Mouse (Mus musculus) ES-Bruce4 (cell line): Measurements from ENCODE around the gene Zfp952. TPM values are rescaled to one million over a fixed set of nuclear protein-coding genes. Genes with fewer than 3 reads are reported as not detected.

Experiments used
- H3K27ac ChIP-seq: 2 replicates; pipeline ENCODE4 v1.5.1; 2012; ENCODE audit warnings: low read length, inconsistent platforms; ENCODE audit not compliant: insufficient read depth
- H3K27me3 ChIP-seq: 2 replicates; pipeline ENCODE4 v1.6.1; 2012; ENCODE audit warnings: mild to moderate bottlenecking, low read length, inconsistent platforms; ENCODE audit not compliant: control insufficient read depth, poor library complexity, insufficient read depth, severe bottlenecking
- H3K36me3 ChIP-seq: 2 replicates; pipeline ENCODE4 v1.6.1; 2012; ENCODE audit warnings: inconsistent platforms, mild to moderate bottlenecking, low read length, moderate library complexity; ENCODE audit not compliant: control insufficient read depth, poor library complexity, insufficient read depth, severe bottlenecking
- H3K4me1 ChIP-seq: one replicate; pipeline ENCODE4 v1.8.1; 2011; ENCODE audit warnings: low read length; ENCODE audit not compliant: control insufficient read depth, insufficient read depth
- H3K4me3 ChIP-seq: 2 replicates; pipeline ENCODE4 v1.5.1; 2011; ENCODE audit warnings: low read depth, mild to moderate bottlenecking, low read length
- H3K9ac ChIP-seq: 2 replicates; pipeline ENCODE4 v1.6.1; 2012; ENCODE audit warnings: low read depth, mild to moderate bottlenecking, inconsistent platforms; ENCODE audit not compliant: poor library complexity, severe bottlenecking
- H3K9me3 ChIP-seq: replicated peaks from 2 replicates; pipeline ENCODE4 v1.6.1; 2012; ENCODE audit warnings: mild to moderate bottlenecking, low read length, inconsistent platforms; ENCODE audit not compliant: control insufficient read depth, poor library complexity, insufficient read depth, severe bottlenecking
- CTCF ChIP-seq: IDR thresholded peaks from one replicate; pipeline ENCODE4 v1.8.1; 2011; ENCODE audit warnings: low read depth, low read length
- EP300 ChIP-seq: IDR thresholded peaks from 2 replicates; pipeline ENCODE4 v1.6.1; 2011; ENCODE audit warnings: low read depth, low read length; ENCODE audit not compliant: insufficient read depth
- POLR2A ChIP-seq: IDR thresholded peaks from one replicate; pipeline ENCODE4 v1.8.1; 2011; ENCODE audit warnings: low read length; ENCODE audit not compliant: insufficient read depth
- polyA plus RNA-seq: library from polyadenylated mRNA; stranded (reverse); fragments of >200 nt; gene quantifications from 2 replicates; pipeline ENCODE4 v1.2.4, GENCODE M21; 2011; ENCODE audit warnings: low read depth; ENCODE audit not compliant: missing spikeins, insufficient read depth, insufficient read length

The Zfp952 gene
- polyA plus RNA-seq, 1 experiment, result 13.5 TPM

- Histone ChIP-seq H3K36me3 (no peaks in the 10 kb centered on the region), H3K4me1 (no peaks in the 10 kb centered on the region), H3K27ac (no peak overlapping the region), H3K9ac (no peak overlapping the region), H3K9me3 (no peaks in the 10 kb centered on the region), H3K27me3 (no peaks in the 10 kb centered on the region), H3K4me3 (no peak overlapping the region)
- no peak for TF ChIP-seq EP300
- no peak for TF ChIP-seq CTCF
- TF ChIP-seq POLR2A, result no peak
Measured at GRCm38 (mm10) chr17:32951006-32951405, 41.9 kb upstream of the Zfp952 start.

DNA sequence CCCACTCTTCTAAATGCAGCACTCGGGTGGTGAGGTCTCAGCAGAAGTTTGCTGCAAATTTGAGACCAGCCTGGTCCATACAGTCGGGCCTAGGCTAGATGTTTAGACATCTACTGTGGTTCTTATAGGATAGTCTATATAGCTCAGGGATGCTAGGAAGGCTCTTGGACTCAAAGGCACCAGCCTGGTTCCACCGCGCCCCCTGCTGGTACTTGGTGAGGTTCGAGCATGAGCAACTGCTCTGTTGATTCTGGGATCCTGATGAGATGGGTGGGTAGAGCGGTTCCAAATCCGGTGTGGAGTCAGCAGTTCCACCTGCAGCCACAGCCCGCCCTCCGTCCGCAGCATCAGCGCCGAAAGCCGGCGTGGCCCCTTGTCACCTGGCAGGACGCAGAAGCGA is 41.5 kb upstream of the Zfp952 start:
- Histone ChIP-seq H3K36me3 (no peaks in the 10 kb centered on the region), H3K4me3 (peak overlapping the region; percentile 21), H3K9me3 (no peaks in the 10 kb centered on the region), H3K9ac (no peak overlapping the region), H3K27ac (no peak overlapping the region), H3K4me1 (no peaks in the 10 kb centered on the region), H3K27me3 (no peaks in the 10 kb centered on the region)
- TF ChIP-seq EP300 (no peak), CTCF (peak; percentile 96)

DNA sequence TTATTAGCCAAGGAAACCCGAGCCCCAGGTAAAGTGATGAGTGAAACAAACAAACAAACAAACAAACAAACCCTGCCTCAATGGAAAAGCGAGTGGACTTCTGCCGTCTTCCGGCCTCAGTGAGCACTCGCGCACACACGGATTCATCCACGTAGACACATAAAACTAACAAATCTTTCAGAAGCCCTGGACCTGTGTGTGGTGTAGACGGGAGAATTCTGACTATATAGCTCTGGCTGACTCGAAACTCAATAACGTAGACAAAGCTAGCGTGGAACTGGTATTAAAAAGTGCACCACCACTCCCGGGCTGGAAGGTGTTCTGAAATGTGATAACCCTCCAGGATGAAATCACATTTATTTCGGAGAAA is 27.7 kb upstream of the Zfp952 start:
- TF ChIP-seq POLR2A, result no peak
- no peak for TF ChIP-seq CTCF
- TF ChIP-seq EP300, result no peak
- H3K4me3 ChIP-seq, result peak overlapping the region; percentile 92
- H3K9ac ChIP-seq, result peak overlapping the region; percentile 9
- H3K4me1 ChIP-seq, result no peaks in the 10 kb centered on the region
- no peaks in the 10 kb centered on the region for H3K27me3 ChIP-seq
- peak overlapping the region; percentile 22 for H3K27ac ChIP-seq
- no peaks in the 10 kb centered on the region for H3K36me3 ChIP-seq
- no peaks in the 10 kb centered on the region; the same call in 1 of the 2 replicates for H3K9me3 ChIP-seq

DNA sequence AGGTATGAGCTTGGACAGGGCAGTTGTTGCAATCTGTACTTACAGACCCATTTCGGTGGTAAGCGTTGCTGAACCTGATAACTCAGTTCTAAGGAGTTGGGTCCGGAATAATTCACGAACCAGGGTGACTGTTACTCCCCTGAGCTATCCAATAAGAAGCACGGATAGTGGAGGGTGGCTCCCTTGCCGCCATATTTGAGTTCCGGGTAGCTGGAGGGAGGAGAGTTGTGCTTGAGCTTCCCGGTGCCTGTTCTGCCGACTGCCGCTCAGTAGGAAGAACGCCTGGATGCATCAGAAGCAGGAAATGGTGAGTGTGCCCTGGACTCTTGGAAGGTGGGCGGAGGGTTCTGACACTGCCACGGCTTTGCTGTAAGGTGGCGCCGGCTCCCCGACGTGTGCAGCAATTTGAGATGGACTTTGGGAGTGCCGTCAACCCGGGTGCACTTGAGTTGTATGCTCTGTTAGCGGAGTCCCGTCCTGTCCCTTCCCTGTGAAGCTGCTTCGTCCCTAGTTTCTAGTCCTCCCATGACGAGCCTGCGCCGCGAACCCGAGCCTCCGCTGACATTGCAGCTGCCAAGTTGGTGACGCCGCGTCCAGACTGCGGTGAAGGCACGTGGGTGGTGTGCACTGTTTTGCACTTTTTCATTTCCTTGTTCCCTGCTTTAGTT is 27.2 kb upstream of the Zfp952 start, which contains the start of gene Zfp472:
Gene Zfp472 (plus strand): TSS at position 192 of the 668 bp plus-strand sequence.
- no peak for TF ChIP-seq CTCF
- TF ChIP-seq EP300, result no peak
- TF ChIP-seq POLR2A, result no peak
- peak within 1 kb of the TSS; percentile 92 for H3K4me3 ChIP-seq
- H3K9me3 ChIP-seq, result no peaks in the 10 kb centered on the region; the same call in 1 of the 2 replicates
- H3K27ac ChIP-seq, result peak within 1 kb of the TSS; percentile 22
- peak within 1 kb of the TSS; percentile 9 for H3K9ac ChIP-seq
- no peaks in the 10 kb centered on the region for H3K4me1 ChIP-seq
- H3K27me3 ChIP-seq, result no peaks in the 10 kb centered on the region
- H3K36me3 ChIP-seq, result no peaks in the 10 kb centered on the region

DNA sequence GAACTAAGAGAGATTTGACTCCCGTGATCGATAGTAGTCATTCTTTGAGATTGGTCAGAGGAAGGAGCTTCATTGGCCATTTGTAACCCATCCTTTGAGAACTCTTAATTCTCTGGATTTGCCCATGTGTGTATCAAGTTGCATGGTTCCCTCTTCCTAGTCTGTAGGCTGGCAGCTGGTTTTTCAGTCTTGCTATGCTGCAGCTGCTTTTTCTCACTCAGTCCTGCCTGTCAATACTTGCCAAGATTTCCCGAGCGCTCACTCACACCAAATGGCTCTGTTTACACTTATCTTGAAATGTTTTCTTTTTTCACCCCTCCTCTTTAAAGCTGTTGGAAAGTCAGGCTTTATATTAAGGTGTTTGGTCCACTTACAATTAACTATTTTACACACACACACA is 11.6 kb upstream of the Zfp952 start:
- H3K27me3 ChIP-seq, result no peaks in the 10 kb centered on the region
- H3K27ac ChIP-seq, result no peak overlapping the region
- H3K4me1 ChIP-seq, result no peaks in the 10 kb centered on the region
- no peak overlapping the region for H3K9ac ChIP-seq
- H3K36me3 ChIP-seq, result peaks cover 27% of the 10 kb centered on the region
- no peaks in the 10 kb centered on the region for H3K9me3 ChIP-seq
- TF ChIP-seq CTCF (no peak), POLR2A (no peak), EP300 (no peak)
- no peak overlapping the region for H3K4me3 ChIP-seq

DNA sequence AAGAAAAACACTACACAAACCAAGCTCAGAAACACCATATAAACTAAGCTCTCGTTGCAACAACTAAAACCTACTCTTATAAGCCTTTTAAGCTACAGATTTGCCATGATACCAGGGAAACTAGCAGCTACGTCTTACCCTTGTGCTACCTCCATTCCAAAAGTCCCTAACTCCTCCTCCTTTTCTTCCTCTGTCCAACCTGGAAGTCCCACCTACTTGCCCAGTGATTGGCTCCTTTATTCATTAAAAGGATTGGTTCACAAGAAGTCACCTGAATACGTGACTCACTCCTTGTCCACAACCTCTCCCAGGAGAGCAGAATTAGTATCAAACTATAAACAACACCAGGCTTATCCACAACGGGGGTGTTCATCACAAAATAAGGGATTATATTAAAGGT is 6.6 kb upstream of the Zfp952 start:
- Histone ChIP-seq H3K4me3 (no peak overlapping the region), H3K27ac (no peak overlapping the region), H3K27me3 (no peaks in the 10 kb centered on the region), H3K9me3 (no peaks in the 10 kb centered on the region), H3K36me3 (no peaks in the 10 kb centered on the region), H3K4me1 (no peaks in the 10 kb centered on the region), H3K9ac (no peak overlapping the region)
- TF ChIP-seq POLR2A, result no peak
